Mouse (Mus musculus) liver, adult 10 weeks (tissue): Measurements from ENCODE around the gene Rbmxl1. TPM values are rescaled to one million over a fixed set of nuclear protein-coding genes. Genes with fewer than 3 reads are reported as not detected.

Experiments
- polyA plus RNA-seq: library from polyadenylated mRNA; stranded (reverse); fragments of 350-450 nt; fragmentation: Illumina TruSeq; extraction: RNeasy Lipid Tissue Mini Kit (QIAGEN cat#74804); gene quantifications from one replicate; pipeline ENCODE4 v1.2.3, GENCODE M21; 2014; ENCODE audit warnings: low read depth, low replicate concordance

The Rbmxl1 gene
- polyA plus RNA-seq = 16.4 TPM

DNA sequence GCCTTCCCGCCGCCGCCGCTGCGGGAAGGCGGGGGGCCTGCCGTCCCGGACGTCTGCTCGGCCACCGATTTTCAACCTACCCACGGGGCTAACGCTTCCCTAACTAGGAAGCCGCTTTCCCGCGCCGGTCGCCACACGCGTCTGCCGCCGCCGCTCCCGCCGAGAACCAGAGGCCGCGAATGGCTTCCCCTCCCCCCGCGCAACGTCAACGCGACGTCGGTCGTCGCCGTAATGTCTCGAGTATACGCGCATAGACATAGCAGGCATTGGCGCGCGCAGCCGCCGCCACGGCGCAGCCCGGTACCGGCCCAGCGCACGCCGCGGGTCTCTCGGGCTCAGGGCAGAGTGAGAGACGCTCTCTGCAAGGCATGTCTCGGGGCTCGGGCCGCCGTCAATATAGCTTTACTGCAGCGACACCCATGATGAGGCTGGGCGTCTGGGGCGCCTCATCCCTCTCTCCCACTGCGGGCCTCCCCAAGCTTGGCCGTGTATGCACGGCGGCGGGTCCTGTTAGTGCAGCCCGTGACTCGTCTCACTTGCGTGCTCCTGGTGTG lies at the start of gene Rbmxl1:
TSS of gene Rbmxl1 (minus strand) at position 180 of the 554 bp plus-strand sequence.

DNA sequence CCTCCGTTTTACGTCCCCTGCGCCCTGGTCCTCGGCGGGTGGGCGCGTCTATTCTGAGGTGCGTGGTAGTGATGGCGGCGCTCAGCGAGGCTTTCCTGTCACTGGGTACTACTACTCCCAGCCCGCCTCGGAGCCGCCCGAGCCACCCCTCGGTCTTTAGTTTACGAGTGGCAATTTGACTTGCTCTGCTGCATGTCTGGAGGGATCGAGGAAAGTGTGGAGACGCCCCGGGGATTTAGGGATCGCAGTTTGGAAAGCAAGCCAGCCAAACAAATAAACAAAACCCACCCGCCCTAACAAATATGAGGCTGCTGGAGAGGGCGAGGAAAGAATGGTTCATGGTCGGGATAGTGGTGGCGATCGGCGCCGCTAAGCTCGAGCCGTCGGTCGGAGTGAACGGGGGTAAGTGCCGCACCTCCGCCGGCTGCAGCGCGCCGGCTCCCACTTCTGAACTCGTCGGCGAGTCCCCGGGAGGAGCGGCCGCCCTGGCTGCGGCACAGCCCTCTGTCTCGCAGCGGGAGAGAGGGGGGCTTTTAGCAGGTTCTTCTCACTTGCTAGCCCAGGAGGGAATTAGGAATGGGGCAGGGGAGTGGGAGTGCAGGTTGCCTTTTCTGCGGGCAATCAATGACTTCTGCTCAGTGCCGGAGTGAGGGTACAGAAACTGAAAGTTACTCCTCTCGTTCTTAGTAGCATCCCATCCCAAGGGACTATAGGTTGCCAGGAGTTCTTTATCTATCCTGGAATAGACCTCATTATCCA lies 754 bp upstream of the Rbmxl1 start, which contains the start of gene Slc10a7:
TSS of gene Slc10a7 (plus strand) at position 74 of the 759 bp plus-strand sequence.

Other genes with a start within 250 kb of the Rbmxl1 start
- not detected for gene Pou4f2, start 72.3 kb downstream of the Rbmxl1 start, polyA plus RNA-seq
- 3.8 TPM for gene Slc10a7, start 448 bp upstream of the Rbmxl1 start, polyA plus RNA-seq